Mouse (Mus musculus) embryonic stem cell, embryonic (primary cell): ENCODE results near the gene Kcna5.

ENCODE experiments used
- CTCF ChIA-PET, 4 experiments: fragments of 300-600 bp in 2 of 4; fragments of 350-600 bp in 2 of 4; sonication (Branson Sonifier 250); formaldehyde crosslinking; loops; one replicate each; lab custom pipeline; 2022; ENCODE audit warnings: inconsistent platforms in 2 of 4; lab: Charles Lee
- POLR2A ChIA-PET, 4 experiments: fragments of 300-600 bp in 2 of 4; fragments of 350-600 bp in 2 of 4; sonication (Branson Sonifier 250); formaldehyde crosslinking; loops; one replicate each; lab custom pipeline; 2022; ENCODE audit warnings: antibody characterized with exemption in 4 of 4, inconsistent platforms in 1 of 4; lab: Charles Lee

Gene Kcna5

DNA sequence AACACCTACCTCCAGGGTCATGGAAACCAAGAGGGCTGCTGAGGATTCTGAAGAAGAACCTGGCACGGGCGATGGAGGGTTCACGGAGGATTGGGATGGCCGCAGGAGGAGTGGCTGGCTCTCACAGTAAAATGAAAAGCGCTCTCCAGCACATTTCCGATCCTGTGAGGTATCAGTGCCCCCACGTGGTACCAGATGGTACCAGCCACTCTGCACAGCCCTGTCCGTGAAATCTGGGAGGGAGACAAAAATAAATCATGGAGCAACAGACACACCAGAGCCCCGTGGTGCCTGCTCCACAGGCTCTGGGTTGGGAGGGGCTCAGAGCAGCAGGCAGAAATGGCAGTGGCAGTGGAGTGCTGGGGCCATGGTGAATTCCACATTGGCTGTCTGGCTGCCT is 18.6 kb upstream of the Kcna5 start:
- ChIA-PET POLR2A (interaction anchor here in 1 of 4 experiments (0.9 kb wide), 1 partner anchor 9 kb away, joined by 4 read pairs; no protein-coding TSS in a partner anchor), CTCF (interaction anchor here in 3 of 4 experiments (1.1 to 2.0 kb wide), 6 partner anchors 10 to 151 kb away, joined by 3 to 10 read pairs (median 6); no protein-coding TSS in a partner anchor)

- ChIA-PET CTCF (interaction anchor here (0.6 to 2.7 kb wide), 13 partner anchors 12 to 246 kb away, joined by 3 to 10 read pairs (median 7); partner anchors contain the start of gene Kcna5 (in 1 of the 4)), POLR2A (no interaction called here)
Measured at GRCm38 (mm10) chr6:126551862-126552395, 16.7 kb upstream of the Kcna5 start.

DNA sequence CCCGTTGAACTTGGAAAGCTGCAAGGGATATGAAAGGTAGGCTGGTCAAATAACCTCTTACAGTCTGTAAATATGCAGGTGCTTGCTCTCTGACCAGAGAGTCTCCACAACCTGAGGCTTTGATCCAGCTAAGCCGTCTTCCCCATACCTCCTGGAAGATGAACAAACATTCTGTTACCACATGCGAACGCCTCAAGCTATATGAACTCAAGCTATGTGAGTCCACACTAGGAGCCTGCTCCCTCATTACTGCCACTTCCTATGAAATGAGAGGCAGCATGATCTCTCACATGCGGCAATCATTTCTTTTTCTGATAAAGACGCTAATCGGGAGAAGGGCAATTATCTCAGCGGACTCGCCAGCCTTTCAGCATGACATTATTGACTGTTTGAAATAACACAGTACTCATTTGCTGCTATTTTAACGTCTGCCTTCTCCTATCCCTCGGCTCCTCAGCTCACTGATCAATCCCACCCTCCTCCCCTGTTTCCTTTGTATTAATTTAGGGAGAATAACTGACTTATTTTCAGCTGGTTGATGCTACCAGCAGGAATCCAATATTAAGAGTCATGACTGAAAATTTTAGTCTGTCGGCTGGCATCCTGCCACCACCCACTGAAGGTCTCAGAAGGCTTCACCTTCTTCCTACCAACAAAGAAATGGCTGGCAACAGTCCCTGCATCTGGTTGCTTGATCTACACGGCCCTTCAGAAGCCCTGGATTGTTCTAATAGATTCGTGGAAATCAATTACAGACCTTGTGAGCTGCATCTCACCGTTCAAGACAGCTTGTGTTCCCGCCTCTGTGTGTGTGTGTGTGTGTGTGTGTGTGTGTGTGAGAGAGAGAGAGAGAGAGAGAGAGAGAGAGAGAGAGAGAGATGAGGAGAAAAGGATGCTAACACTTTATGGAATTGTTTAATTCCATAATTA is 9.2 kb upstream of the Kcna5 start:
- CTCF ChIA-PET = no interaction called here
- POLR2A ChIA-PET = interaction anchor here in 1 of 4 experiments (0.5 kb wide), 1 partner anchor 95 kb away, joined by 4 read pairs; no protein-coding TSS in a partner anchor

- POLR2A ChIA-PET = no interaction called here
- CTCF ChIA-PET = interaction anchor here in 1 of 4 experiments (0.6 kb wide), 1 partner anchor 71 kb away, joined by 3 read pairs; no protein-coding TSS in a partner anchor
Measured at GRCm38 (mm10) chr6:126542724-126543123, 7.5 kb upstream of the Kcna5 start.

GRCm38 (mm10) chr6:126537512-126537911 is 2.3 kb upstream of the Kcna5 start:
- ChIA-PET POLR2A (no interaction called here), CTCF (no interaction called here)

DNA sequence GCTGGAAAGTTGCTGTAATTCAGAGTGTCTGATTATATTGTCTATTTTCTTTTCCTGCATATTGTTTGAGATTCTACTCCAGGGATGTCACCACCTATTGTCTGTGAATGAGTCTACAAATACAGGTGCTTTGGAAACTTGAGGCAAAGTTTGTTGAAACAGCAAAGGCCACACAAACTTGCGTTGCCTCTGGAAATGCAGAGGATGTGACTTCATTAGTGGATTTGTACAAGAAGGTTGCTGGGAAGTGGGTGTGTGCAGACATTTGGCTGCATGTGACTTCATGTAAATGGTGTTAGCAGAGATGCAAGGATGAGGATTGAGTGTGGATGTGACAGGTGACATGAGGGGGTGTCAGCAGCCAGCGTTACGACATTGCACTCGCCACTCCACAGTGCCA is 1.7 kb upstream of the Kcna5 start:
- ChIA-PET CTCF (no interaction called here), POLR2A (interaction anchor here in 1 of 4 experiments (0.6 kb wide), 1 partner anchor 12 kb away, joined by 3 read pairs; no protein-coding TSS in a partner anchor)

- POLR2A ChIA-PET = no interaction called here
- CTCF ChIA-PET = interaction anchor here in 2 of 4 experiments (0.6 to 0.9 kb wide), 3 partner anchors 37 to 1506 kb away, joined by 3 read pairs; no protein-coding TSS in a partner anchor
Measured at GRCm38 (mm10) chr6:126535911-126536270, 679 bp upstream of the Kcna5 start.

- POLR2A ChIA-PET = interaction anchor here in 1 of 4 experiments (0.5 kb wide), 1 partner anchor 211 kb away, joined by 3 read pairs; no protein-coding TSS in a partner anchor
- CTCF ChIA-PET = interaction anchor here in 3 of 4 experiments (0.6 to 1.6 kb wide), 9 partner anchors 18 to 171 kb away, joined by 3 to 8 read pairs (median 3); no protein-coding TSS in a partner anchor
Measured at GRCm38 (mm10) chr6:126534531-126535207, 543 bp downstream of the Kcna5 start.

DNA sequence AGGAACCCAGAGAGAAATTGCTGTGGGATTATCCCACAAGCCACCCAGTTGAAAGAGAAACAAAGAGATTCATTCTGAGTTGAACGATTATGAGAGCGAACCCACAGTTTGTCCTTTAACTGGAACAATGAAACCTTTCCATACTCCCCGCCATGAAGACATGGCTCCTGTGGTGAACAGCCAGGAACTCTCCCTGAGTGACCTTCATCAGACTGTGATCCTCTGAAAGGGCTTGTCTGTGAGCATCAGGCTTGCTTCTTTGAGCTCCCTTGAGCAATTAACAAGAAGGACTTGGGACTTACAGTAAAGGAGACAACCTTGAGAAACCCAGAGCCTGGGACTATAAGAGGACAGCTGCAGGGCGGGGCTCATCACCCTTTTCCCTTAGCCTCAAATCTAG is 3.9 kb downstream of the Kcna5 start:
- POLR2A ChIA-PET = interaction anchor here in 1 of 4 experiments (1.0 kb wide), 1 partner anchor 155 kb away, joined by 3 read pairs; no protein-coding TSS in a partner anchor

GRCm38 (mm10) chr6:126530019-126530418 is 5.2 kb downstream of the Kcna5 start:
- POLR2A ChIA-PET = no interaction called here
- CTCF ChIA-PET = no interaction called here

More for the DNA sequence above, 3.9 kb downstream of the Kcna5 start:
- CTCF ChIA-PET = no interaction called here

- ChIA-PET POLR2A (no interaction called here), CTCF (interaction anchor here in 2 of 4 experiments (1.0 to 2.0 kb wide), 4 partner anchors 10 to 189 kb away, joined by 3 to 6 read pairs (median 3); no protein-coding TSS in a partner anchor)
Measured at GRCm38 (mm10) chr6:126514720-126515119, 20.5 kb downstream of the Kcna5 start.

DNA sequence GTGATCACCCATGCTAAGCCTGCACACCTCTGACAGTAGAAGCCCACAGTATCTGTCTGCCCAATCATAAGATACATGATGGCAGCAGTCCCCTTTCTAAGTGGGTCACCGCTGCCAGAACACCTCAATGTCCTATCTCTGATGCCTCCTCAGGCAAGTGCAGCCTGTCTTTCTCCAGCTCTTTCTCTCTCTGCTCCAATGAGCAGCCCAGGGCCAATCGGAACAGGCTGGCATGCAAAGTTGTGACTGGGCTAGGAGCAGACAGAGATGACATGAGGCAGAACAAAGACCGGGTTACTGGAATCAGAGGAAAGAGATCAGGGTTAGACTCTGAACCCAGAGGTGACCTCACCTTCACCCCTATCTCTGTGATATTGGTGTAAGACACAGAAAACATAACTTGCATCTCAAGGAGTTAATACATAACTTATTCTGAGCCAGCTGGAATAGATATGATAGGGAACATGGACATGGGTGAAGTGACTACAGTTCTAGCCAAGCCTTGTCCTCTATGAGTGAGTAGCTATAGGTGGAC is 21.4 kb downstream of the Kcna5 start:
- POLR2A ChIA-PET = no interaction called here
- CTCF ChIA-PET = interaction anchor here in 2 of 4 experiments (1.0 to 2.0 kb wide), 4 partner anchors 10 to 190 kb away, joined by 3 to 6 read pairs (median 4); no protein-coding TSS in a partner anchor

- CTCF ChIA-PET = interaction anchor here in 1 of 4 experiments (0.6 to 1.2 kb wide), 2 partner anchors 9 to 190 kb away, joined by 3 to 5 read pairs; no protein-coding TSS in a partner anchor
- POLR2A ChIA-PET = no interaction called here
Measured at GRCm38 (mm10) chr6:126513154-126513553, 22.1 kb downstream of the Kcna5 start.

DNA sequence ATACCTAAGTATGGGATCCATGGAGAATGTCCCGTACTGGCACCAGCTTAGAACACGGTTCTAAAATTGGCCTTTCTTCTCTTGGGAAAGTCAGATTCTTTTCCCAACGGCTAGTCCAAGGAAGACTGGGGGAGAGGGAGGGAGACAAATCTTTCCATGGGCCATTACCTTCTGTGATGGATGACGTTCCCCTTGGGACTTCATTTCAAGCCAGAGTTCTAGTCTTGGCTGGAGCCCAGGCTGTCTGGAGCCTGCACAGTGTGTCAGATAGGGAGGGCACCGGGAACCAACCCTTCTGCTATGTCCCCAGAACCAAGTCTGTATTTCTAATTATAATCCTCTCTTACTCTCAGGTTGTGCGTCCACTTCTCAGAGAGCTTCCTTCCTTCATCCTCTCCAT is 26.5 kb downstream of the Kcna5 start:
- CTCF ChIA-PET = interaction anchor here in 2 of 4 experiments (0.6 to 2.0 kb wide), 3 partner anchors 8 to 55 kb away, joined by 6 to 8 read pairs (median 7); no protein-coding TSS in a partner anchor
- POLR2A ChIA-PET = interaction anchor here in 2 of 4 experiments (0.6 to 0.7 kb wide), 2 partner anchors 1014 to 1180 kb away, joined by 3 to 5 read pairs; partner anchors contain the start of gene Cd9 (in 1 of the 2)

DNA sequence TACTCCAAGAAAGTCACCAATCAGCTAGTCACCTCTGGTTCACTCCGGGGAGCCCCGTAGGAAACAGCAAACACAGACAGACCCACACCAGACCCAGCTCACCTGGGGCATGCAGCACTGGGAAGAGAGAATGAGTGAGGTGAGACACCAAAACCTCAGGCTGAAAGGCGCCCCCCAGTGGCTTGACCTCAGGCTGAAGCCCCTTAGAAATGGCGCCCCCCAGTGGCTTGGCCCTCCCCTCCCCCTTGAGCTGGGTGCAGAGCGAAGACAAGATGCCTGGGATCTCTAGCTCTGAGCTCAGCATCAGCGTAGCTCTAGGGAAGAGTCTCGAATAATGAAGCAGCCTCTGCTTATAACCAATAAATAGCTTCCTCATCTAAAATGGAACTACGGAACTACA is 31.3 kb downstream of the Kcna5 start:
- ChIA-PET POLR2A (no interaction called here), CTCF (interaction anchor here (0.5 to 1.5 kb wide), 40 partner anchors 8 to 1391 kb away, joined by 3 to 9 read pairs (median 3); partner anchors contain the start of gene Kcna5 (in 1 of the 4))

GRCm38 (mm10) chr6:126502691-126503301 is 32.4 kb downstream of the Kcna5 start:
- POLR2A ChIA-PET = no interaction called here
- CTCF ChIA-PET = interaction anchor here in 1 of 4 experiments (1.5 kb wide), 1 partner anchor 61 kb away, joined by 3 read pairs; no protein-coding TSS in a partner anchor

GRCm38 (mm10) chr6:126500985-126501384 is 34.2 kb downstream of the Kcna5 start:
- CTCF ChIA-PET = interaction anchor here (0.5 to 5.3 kb wide), 11 partner anchors 8 to 579 kb away, joined by 3 to 49 read pairs (median 6); partner anchors contain the start of gene Kcna5 (in 1 of the 4)
- POLR2A ChIA-PET = interaction anchor here in 1 of 4 experiments (1.2 kb wide), 1 partner anchor 64 kb away, joined by 3 read pairs; no protein-coding TSS in a partner anchor
